Mouse (Mus musculus) skeletal muscle tissue, adult 2 months (tissue): ENCODE data around the gene Washc1.
"Not testable (repeated sequence)": the region's sequence is repeated elsewhere in the genome, so short reads cannot be mapped to it uniquely, and the experiment has no call there.

Experiments
- DNase-seq: peaks from one replicate; pipeline ENCODE4 v3.0.0-alpha.2; 2012; ENCODE audit warnings: low read depth, low spot score

Gene Washc1

DNA sequence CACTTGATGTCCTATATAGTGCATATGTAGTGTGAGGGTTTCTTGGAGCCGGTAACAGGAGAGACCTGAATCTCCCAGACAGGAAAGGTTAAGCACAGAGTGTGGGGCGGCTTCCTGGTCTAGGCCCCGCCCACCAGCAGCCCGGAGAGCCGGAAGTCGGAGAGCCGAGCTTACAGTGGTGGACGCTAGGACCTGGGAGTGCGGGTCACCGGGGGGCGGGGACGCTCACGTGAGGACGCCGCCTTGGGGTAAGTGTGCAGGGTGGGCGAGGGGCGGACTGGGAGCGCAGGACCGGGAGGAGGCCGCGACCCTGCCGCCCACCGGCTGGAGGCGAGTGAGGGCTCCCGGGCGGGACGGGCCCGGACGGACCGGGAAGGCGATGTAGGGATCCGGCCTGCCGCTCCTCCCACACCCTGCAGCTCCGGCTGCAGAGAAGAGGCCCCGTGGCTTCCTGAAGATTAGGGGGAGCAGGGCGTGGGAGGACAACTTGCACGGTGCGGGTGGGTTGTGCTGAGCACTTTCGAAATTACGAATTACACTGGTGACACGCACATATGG is at the start of gene Washc1:
Gene Washc1 (plus strand): TSS at position 144 of the 558 bp plus-strand sequence.
- DNase-seq = peak; percentile 85

GRCm38 (mm10) chr17:66065115-66065514 is 46.2 kb upstream of the Washc1 start:
- no peak for DNase-seq

DNA sequence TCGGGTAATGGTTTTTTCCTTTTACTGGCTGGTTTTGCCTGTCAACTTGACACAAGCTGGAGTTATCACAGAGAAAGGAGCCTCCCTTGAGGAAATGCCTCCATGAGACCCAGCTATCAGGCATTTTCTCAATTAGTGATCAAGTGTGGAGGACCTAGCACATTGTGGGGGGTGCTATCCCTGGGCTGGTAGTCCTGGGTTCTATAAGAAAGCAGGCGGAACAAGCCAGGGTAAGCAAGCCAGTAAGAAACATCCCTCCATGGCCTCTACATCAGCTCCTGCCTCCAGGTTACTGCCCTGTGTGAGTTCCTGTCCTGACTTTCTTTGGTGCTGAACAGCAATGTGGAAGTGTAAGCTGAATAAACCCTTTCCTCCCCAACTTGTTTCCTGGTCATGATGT is 42.3 kb upstream of the Washc1 start:
- DNase-seq = not testable (repeated sequence)

- no peak for DNase-seq
Measured at GRCm38 (mm10) chr17:66073971-66074370, 37.4 kb upstream of the Washc1 start.

- peak; percentile 10 for DNase-seq
Measured at GRCm38 (mm10) chr17:66075827-66076173, 35.5 kb upstream of the Washc1 start.

DNA sequence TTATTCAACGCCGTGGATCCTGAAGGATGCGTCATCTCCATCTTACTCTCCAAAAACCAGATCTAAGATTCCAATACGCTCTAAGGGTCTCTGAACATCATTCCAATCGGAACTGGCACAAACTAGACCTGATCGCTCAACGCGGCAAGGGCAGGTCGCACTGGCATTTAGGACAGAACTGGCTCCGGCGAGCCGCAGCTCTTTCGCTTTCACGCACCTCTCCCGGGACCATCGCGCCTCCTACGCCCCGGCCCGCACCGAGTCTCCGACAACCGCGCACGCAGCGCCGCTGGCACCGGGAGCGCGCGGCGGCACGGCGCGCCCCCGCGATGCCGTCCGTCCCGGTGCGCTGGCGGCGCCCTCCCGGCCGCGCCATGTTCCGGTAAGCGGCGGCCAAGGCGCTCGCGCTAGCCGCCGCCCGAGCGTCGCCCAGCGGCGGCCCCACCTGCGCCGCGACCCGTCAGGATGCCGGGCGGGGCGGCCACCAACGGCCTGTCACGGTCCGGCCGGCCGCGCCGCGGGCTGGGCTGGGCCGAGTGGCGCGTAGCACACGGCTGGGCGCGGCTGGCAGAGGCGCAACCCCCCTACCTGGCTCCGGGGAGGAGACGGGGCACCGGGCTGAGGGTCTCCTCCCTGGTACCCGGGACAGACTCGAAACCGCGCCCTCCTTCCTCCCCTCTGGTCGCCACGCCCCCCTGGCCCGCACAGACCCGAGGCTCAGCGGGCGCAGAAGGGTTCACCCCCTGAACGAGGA is 35.0 kb upstream of the Washc1 start:
- DNase-seq = no peak

DNA sequence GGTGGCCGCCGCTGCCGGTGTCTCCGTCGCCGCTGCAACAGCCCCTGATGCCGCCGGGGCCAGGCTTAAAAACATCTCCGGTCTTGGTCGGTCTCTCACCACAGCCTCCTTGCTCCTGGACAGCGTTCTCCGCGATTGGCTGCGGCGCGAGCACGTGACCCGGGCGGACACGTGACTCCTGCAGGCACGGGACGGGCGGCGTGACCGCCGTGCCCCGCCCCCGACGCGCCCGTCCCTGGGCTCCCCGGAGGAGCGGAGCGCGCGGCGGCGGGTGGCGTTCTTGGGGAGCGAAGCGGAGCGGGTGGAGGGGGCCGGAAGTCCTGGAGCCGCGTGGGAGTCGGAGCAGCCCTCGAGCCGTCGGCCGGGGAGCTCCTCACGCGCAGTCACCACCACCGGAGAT is 34.4 kb upstream of the Washc1 start, which contains the start of gene Ankrd12:
Gene Ankrd12 (minus strand): TSS at position 156 of the 400 bp plus-strand sequence.
- peak; percentile 94 for DNase-seq

DNA sequence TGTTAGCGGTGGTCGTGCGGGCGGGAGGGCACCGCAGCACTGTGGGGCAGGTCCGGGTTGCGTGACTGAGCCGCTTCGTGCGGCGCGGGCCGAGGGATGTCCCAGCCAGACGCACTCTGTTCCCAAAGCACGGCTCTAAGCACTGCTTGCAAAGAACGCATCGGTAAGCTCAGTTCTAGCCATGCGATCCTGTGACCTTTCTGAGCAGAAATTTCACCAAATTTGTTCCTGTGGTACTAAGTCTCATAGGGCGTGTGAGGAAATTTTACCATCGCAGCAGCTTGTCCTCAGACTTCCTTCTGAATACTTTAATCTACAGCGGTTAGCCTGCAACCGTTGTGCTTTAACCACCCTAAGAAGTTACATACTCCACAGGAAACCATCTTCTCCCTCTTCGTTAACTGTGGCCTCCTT is 33.9 kb upstream of the Washc1 start:
- DNase-seq = peak; percentile 17

GRCm38 (mm10) chr17:66084486-66084885 is 26.9 kb upstream of the Washc1 start:
- no peak for DNase-seq

DNA sequence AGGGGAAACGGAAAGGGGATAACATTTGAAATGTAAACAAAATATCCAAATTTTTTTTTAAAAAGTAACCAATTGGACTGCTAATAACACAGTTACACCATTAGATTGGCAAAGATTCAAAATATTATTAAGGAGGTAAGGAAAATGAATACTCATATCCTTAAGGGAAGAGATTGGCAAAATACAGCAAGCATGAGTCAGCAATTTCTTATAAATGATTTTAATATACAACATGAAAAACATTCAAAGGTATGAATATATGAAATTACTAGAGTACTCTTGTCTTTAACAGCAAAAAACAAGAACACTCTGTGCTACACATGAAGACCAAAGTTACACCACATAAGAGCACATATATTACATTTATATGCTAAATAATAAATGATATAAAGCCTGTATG is 26.3 kb upstream of the Washc1 start:
- no peak for DNase-seq

DNA sequence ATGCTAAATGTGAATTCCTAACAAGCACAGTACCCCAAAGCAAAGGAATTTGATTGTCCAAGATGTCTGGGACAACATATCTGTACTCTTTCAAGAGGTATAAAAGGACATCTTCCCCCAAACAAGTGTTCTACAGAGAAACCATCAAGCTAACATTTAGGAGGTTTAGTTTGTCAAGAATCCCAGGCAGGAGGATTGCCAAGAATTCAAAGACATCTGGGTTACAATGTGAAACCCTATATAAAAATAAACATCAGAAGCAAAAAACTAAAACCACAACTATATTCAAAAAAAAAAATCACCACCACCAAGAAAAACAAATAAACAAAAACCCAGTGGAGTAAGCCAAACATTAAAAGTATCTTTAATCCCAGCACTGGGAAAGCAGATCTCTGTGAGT is 21.1 kb upstream of the Washc1 start:
- no peak for DNase-seq

GRCm38 (mm10) chr17:66091392-66091791 is 20.0 kb upstream of the Washc1 start:
- no peak for DNase-seq

DNA sequence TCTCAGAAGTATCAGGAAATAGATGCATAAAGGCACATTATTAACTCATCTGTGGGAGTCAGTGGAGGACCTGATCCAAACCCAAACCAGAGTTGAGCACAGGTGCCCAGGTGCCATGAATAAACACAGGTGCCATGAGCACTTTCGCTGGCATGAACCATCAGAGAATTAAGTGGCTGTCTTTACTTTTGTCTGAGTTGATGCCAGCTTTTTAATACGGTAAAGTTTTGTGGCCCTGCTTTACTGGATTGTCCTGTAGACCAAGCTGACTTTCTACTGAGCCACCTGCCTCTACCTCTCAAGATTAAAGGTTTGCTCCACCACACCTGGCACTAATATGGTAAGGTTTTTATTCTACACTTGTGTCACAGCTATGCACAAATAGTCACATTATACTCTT is 19.3 kb upstream of the Washc1 start:
- DNase-seq = no peak

DNA sequence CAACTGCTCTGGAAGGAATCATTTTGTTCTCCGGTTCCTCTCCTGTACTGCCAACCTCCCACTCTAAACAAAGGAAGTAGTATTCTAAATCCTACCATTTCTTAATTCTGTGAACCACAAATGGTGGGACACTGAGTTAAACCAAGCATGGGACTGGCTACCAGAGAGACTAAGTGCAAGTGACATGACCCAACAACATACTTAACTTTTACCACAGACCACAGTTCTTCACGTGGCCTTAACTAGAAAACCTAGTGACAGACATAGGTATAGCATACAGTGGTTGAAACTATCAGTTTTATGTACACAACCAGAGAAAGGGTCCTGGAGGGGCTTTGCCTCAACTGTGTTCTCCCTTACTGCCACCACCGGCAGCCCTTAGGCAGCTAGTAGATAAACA is 18.7 kb upstream of the Washc1 start:
- no peak for DNase-seq

DNA sequence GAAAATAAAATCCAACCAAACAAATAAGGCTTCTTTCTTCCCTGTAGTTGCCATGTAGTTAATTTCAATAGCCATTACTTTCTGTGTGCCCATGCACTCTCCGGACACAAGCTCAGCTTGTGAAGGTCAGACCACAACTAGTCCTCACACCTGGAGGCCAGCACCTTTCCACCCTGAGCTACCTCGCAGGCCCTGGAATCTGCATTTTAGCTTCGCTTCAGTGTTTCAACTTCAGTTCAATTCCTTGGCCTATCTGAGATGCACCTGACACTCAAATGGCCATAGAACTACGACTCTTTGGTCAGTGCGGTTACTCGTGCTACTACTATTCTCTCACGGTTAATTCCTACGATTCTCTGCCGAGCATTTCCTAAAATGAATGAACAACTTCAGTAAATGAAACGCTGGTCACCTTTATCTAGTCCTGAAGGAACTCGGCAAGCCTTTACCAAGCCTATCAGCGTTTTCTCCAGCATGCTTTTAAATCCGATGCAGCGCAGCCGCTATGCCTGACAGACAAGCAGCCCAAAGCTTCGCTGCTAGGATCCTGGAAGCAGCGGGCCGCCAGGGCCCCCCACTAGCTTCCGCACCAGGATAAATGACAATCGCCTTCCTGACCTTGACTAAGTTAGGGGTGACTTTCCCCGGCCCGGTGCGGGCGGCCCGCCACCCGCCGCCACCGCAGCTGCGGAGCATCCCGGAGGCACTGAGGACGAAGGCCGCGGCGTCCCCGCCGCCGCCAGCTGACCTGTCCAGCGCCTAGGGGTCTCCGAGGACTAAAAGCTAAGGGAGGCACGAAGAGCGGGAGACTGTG is 10.6 kb upstream of the Washc1 start:
- DNase-seq = no peak

DNA sequence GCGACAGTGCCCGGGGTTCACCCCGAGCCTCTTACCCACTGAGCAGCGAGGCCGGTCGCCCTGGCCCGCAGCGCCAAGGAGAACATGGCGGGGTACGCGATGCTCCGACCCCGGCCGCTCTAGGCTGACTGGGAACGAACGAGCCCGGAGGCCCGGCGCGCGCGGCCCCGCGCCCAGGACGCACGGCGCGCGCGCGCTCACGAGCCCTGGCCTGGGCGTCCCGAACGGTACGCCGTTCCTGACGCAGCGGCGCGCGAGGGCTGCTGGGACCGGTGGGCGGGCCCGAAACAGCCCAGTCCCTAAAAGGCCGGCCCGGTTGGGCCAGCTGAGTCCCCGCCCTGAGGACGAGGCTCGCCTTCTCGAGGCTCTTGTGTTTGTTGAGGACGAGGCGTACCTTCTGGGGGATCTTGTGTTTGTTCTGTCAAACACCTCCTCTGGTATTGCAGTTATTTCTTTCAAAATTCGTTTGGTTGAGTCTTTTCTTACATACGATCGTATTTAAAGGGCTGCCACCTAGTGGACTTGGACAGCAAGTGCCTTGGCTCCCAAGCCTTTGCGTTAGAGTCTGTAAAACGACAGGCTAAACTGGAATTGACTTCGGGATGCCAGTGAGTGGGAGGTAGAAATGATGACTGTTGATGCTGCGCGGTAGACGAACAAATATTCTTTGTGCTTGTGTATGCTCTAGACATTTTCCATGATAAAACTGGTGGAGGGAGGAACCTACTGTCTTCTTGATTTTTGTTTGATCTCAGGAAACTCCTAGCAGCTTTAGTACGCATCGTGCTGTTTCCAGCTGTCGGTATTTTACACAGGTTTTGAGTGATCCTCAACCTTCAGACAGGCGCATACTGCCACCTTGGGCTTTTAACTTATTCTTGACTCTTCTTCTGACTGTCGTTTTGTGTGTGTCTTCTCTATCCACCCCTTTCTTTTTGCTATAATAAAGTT is 9.7 kb upstream of the Washc1 start, which contains the start of gene Ndufv2:
Gene Ndufv2 (minus strand): TSS at position 180 of the 951 bp plus-strand sequence.
- DNase-seq = peak; percentile 94

DNA sequence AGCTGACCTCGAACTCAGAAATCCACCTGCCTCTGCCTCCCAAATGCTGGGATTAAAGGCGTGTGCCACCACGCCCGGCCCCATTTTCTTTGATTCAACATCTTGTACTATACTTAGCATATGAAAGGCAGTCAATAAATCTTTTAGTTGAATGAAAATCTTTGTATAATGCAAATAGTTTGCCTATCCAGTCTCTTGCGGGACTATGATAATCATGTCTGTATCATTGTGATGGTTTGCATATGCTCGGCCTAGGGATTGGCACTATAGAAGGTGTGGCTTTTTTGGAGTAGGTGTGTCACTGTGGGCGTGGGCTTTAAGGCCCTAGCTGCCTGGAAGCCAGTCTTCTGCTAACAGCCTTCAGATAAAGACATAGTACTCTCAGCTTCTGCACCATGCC is 7.3 kb upstream of the Washc1 start:
- DNase-seq = no peak

GRCm38 (mm10) chr17:66106601-66107267 is 4.6 kb upstream of the Washc1 start:
- DNase-seq = peak; percentile 54

DNA sequence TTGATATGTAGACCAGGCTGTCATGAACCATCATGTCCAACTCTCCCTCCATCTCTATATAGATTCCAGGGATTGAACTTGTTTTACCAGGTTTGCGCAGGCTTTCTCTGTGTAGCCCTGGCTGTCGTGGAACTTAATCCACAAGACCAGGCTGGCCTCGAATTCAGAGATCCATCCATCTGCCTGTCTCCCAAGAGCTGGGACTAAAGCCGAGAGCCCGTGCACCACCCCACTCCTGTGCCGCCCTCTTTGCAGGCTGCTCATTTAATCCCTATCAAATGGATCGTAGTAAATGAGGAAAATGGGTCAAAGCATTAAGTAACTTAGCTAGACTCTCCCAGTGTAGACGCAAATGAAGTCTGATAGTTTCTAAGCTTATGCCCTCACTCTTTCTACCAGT is 3.9 kb upstream of the Washc1 start:
- no peak for DNase-seq

- DNase-seq = no peak
Measured at GRCm38 (mm10) chr17:66108198-66108597, 3.1 kb upstream of the Washc1 start.

GRCm38 (mm10) chr17:66110746-66111145 is 599 bp upstream of the Washc1 start:
- DNase-seq = peak; percentile 24
